Comparison of ENCODE assay signal across 14 mouse cellular contexts in genomic region chr4:124668078-124668477, GRCm38 (mm10). TPM values are rescaled to one million over a fixed set of nuclear protein-coding genes. Genes with fewer than 3 reads are reported as not detected.
A peak's percentile ranks its signal among the peaks of the same experiment; 100 is the strongest.
DNase-seq lines count a peak whose midpoint lies in the region; ATAC-seq and TF ChIP-seq lines count a peak whose summit lies in the region.
"Had no signal": no experiment of that assay in that cellular context is flagged by ENCODE, and none has a peak within 500 bp of the region (broad histone marks: within the 10 kb centered on the region; RNA-seq: fewer than 3 reads in every experiment).

No protein-coding gene starts in this region.

- TF ChIP-seq CTCF in stomach, postnatal 0 days (IDR thresholded peaks at IDR 0.05; ENCODE audit: low read depth): no peak
- TF ChIP-seq CTCF in kidney, adult 2 months (conservative IDR thresholded peaks at IDR 0.05; ENCODE audit: insufficient read depth, insufficient read length, low read depth, low read length): no peak

- no peaks in the 10 kb centered on the region for H3K36me3 ChIP-seq in neural tube, embryonic 12.5 days
- no peaks in the 10 kb centered on the region for H3K36me3 ChIP-seq in forebrain, embryonic 13.5 days (ENCODE audit: poor library complexity, severe bottlenecking)
- H3K36me3 ChIP-seq in stomach, postnatal 0 days (ENCODE audit: control insufficient read depth, insufficient read depth, low read length): no peaks in the 10 kb centered on the region
- H3K36me3 ChIP-seq in kidney, adult 2 months (ENCODE audit: control insufficient read depth, insufficient read depth, low read length): no peaks in the 10 kb centered on the region
- H3K36me3 ChIP-seq: heart, embryonic 13.5 days had no signal

- peak overlapping the region; percentile 36 for H3K4me2 ChIP-seq in neural tube, embryonic 12.5 days (replicated peaks)
- H3K4me2 ChIP-seq in forebrain, embryonic 13.5 days: no peak overlapping the region
- H3K4me2 ChIP-seq in stomach, postnatal 0 days (replicated peaks; ENCODE audit: low read depth): no peak overlapping the region
- H3K4me2 ChIP-seq: heart, embryonic 13.5 days; liver, embryonic 11.5 days had no signal

- peaks cover 38% of the 10 kb centered on the region for H3K4me1 ChIP-seq in neural tube, embryonic 12.5 days
- H3K4me1 ChIP-seq in forebrain, embryonic 13.5 days: peaks cover 56% of the 10 kb centered on the region
- 0 out of 2 replicates have a peak, but pooled peaks cover 2% of the 10 kb centered on the region for H3K4me1 ChIP-seq in stomach, postnatal 0 days (replicated peaks; ENCODE audit: control insufficient read depth, insufficient read depth)
- no peaks in the 10 kb centered on the region for H3K4me1 ChIP-seq in kidney, adult 2 months (ENCODE audit: control insufficient read depth, insufficient read depth, low read length)

- no peak overlapping the region for H3K4me3 ChIP-seq in neural tube, embryonic 12.5 days
- no peak overlapping the region for H3K4me3 ChIP-seq in forebrain, embryonic 13.5 days
- no peak overlapping the region for H3K4me3 ChIP-seq in stomach, postnatal 0 days (ENCODE audit: low read depth, low read length)
- no peak overlapping the region for H3K4me3 ChIP-seq in kidney, adult 2 months (ENCODE audit: insufficient read depth, low read depth, low read length)
- H3K4me3 ChIP-seq: heart, embryonic 13.5 days had no signal

- TF ChIP-seq EP300 in stomach, postnatal 0 days (optimal IDR thresholded peaks at IDR 0.05): no peak

- no peak for TF ChIP-seq POLR2A in kidney, adult 2 months (IDR thresholded peaks at IDR 0.05; ENCODE audit: low read depth, low read length)

- DNase-seq in neural tube, embryonic 10.5 days (ENCODE audit: extremely low spot score, low spot score): no peak
- DNase-seq in mesoderm, embryonic 11.5 days (ENCODE audit: low read depth, low spot score): peak; percentile 69
- DNase-seq in stomach, postnatal 0 days (ENCODE audit: low spot score): no peak
- DNase-seq in right cerebral cortex, adult 2 months (ENCODE audit: low spot score in 2 of 2): no peak
- no peak for DNase-seq in kidney, adult 2 months
- no peak for DNase-seq in cerebellum, postnatal 25 days
- DNase-seq: cerebellum, adult 18-20 months; kidney, postnatal 36 days had no signal

- peaks cover 72% of the 10 kb centered on the region for H3K27me3 ChIP-seq in neural tube, embryonic 12.5 days (replicated peaks)
- H3K27me3 ChIP-seq in forebrain, embryonic 13.5 days: peaks cover 74% of the 10 kb centered on the region
- 0 out of 2 replicates have a peak, but pooled peaks cover 5% of the 10 kb centered on the region for H3K27me3 ChIP-seq in stomach, postnatal 0 days (ENCODE audit: control insufficient read depth, insufficient read depth, low read length)
- no peaks in the 10 kb centered on the region for H3K27me3 ChIP-seq in kidney, adult 2 months (replicated peaks; ENCODE audit: control insufficient read depth, insufficient read depth, low read length)

- H3K27ac ChIP-seq in neural tube, embryonic 12.5 days: peak overlapping the region; percentile 51
- no peak overlapping the region for H3K27ac ChIP-seq in forebrain, embryonic 13.5 days
- no peak overlapping the region for H3K27ac ChIP-seq in stomach, postnatal 0 days (replicated peaks)
- H3K27ac ChIP-seq in kidney, adult 2 months (ENCODE audit: insufficient read depth, low read depth, low read length): no peak overlapping the region
- H3K27ac ChIP-seq: heart, embryonic 13.5 days; macrophage had no signal

- no peaks in the 10 kb centered on the region for H3K9me3 ChIP-seq in neural tube, embryonic 12.5 days
- H3K9me3 ChIP-seq in forebrain, embryonic 13.5 days (replicated peaks): no peaks in the 10 kb centered on the region
- H3K9me3 ChIP-seq in stomach, postnatal 0 days (ENCODE audit: control insufficient read depth, low read length): no peaks in the 10 kb centered on the region
- H3K9me3 ChIP-seq: heart, embryonic 13.5 days had no signal

- ATAC-seq in neural tube, embryonic 12.5 days (ENCODE audit: low FRiP score, low read depth): peak; percentile 91
- peak; percentile 9; the same call in 1 of the 2 replicates for ATAC-seq in forebrain, embryonic 13.5 days
- 0 out of 2 replicates have a peak, but pooled peaks have one; percentile 30 for ATAC-seq in stomach, postnatal 0 days (ENCODE audit: low FRiP score, low TSS enrichment)

- WGBS in neural tube, embryonic 12.5 days: 3% methylated on average over 8 of the region's 8 CpGs
- 4% methylated on average over 8 of the region's 8 CpGs for WGBS in forebrain, embryonic 13.5 days
- WGBS in stomach, postnatal 0 days: 22% methylated on average over 8 of the region's 8 CpGs
- 35% methylated on average over 8 of the region's 8 CpGs for WGBS in kidney, adult 2 months

- no peak overlapping the region for H3K9ac ChIP-seq in neural tube, embryonic 12.5 days
- peak overlapping the region; percentile 43; the same call in 1 of the 2 replicates for H3K9ac ChIP-seq in forebrain, embryonic 13.5 days
- H3K9ac ChIP-seq in stomach, postnatal 0 days (ENCODE audit: low read length): no peak overlapping the region
- H3K9ac ChIP-seq: heart, embryonic 13.5 days had no signal

RNA-seq across cellular contexts. Expression of gene Pou3f1, which starts 11.5 kb away (rescaled TPM):
- 25.2 and 25.8 TPM in 2 replicates for polyA plus RNA-seq in neural tube, embryonic 12.5 days (2016; fragmentation: Nextera tagmentation; extraction: Ambion mirVana)
- polyA plus RNA-seq in forebrain, embryonic 13.5 days (2015; fragmentation: Nextera tagmentation; extraction: Ambion mirVana): 12.0 and 13.2 TPM in 2 replicates
- 0.13 TPM in 2 replicates for polyA plus RNA-seq in stomach, postnatal 0 days (2015; fragmentation: Nextera tagmentation; extraction: Ambion mirVana)
- polyA plus RNA-seq in kidney, adult 2 months (2012; rRNA removed): 0.02 and 0.04 TPM in 2 replicates

RNA-seq across cellular contexts. Expression of gene Utp11, which starts 25.3 kb away (rescaled TPM):
- 58.5 and 60.4 TPM in 2 replicates for polyA plus RNA-seq in neural tube, embryonic 12.5 days (2016; fragmentation: Nextera tagmentation; extraction: Ambion mirVana)
- 49.9 and 59.1 TPM in 2 replicates for polyA plus RNA-seq in forebrain, embryonic 13.5 days (2015; fragmentation: Nextera tagmentation; extraction: Ambion mirVana)
- polyA plus RNA-seq in stomach, postnatal 0 days (2015; fragmentation: Nextera tagmentation; extraction: Ambion mirVana): 105 TPM in 2 replicates
- 6.4 and 7.9 TPM in 2 replicates for polyA plus RNA-seq in kidney, adult 2 months (2012; rRNA removed)

RNA-seq across cellular contexts. Expression of gene Fhl3, which starts 32.4 kb away (rescaled TPM):
- polyA plus RNA-seq in neural tube, embryonic 12.5 days (2016; fragmentation: Nextera tagmentation; extraction: Ambion mirVana): 1.6 and 3.6 TPM in 2 replicates
- polyA plus RNA-seq in forebrain, embryonic 13.5 days (2015; fragmentation: Nextera tagmentation; extraction: Ambion mirVana): 2.6 and 3.2 TPM in 2 replicates
- polyA plus RNA-seq in stomach, postnatal 0 days (2015; fragmentation: Nextera tagmentation; extraction: Ambion mirVana): 7.4 and 9.0 TPM in 2 replicates
- 8.5 and 10.8 TPM in 2 replicates for polyA plus RNA-seq in kidney, adult 2 months (2012; rRNA removed)

RNA-seq across cellular contexts. Expression of gene Sf3a3, which starts 46.5 kb away (rescaled TPM):
- 157 and 162 TPM in 2 replicates for polyA plus RNA-seq in neural tube, embryonic 12.5 days (2016; fragmentation: Nextera tagmentation; extraction: Ambion mirVana)
- polyA plus RNA-seq in forebrain, embryonic 13.5 days (2015; fragmentation: Nextera tagmentation; extraction: Ambion mirVana): 169 and 177 TPM in 2 replicates
- polyA plus RNA-seq in stomach, postnatal 0 days (2015; fragmentation: Nextera tagmentation; extraction: Ambion mirVana): 58.7 and 63.5 TPM in 2 replicates
- 11.1 and 14.5 TPM in 2 replicates for polyA plus RNA-seq in kidney, adult 2 months (2012; rRNA removed)

RNA-seq across cellular contexts. Expression of gene 3100002H09Rik, which starts 57.5 kb away (rescaled TPM):
- 0.84 and 1.2 TPM in 2 replicates for polyA plus RNA-seq in neural tube, embryonic 12.5 days (2016; fragmentation: Nextera tagmentation; extraction: Ambion mirVana)
- polyA plus RNA-seq in forebrain, embryonic 13.5 days (2015; fragmentation: Nextera tagmentation; extraction: Ambion mirVana): 0.84 and 1.0 TPM in 2 replicates
- polyA plus RNA-seq in stomach, postnatal 0 days (2015; fragmentation: Nextera tagmentation; extraction: Ambion mirVana): not detected in 2 replicates
- polyA plus RNA-seq in kidney, adult 2 months (2012; rRNA removed): not detected in 2 replicates
- polyA plus RNA-seq: liver, embryonic 11.5 days; stomach, embryonic 16.5 days had no signal

Comparison
In these comparisons a context has a peak if more than half of its experiments do, and no peak if none do; other contexts are left out.
1. ATAC-seq: peak in every context shown above with its lines; median percentile 91 in neural tube, embryonic 12.5 days; 30 in stomach, postnatal 0 days; 9 in forebrain, embryonic 13.5 days.
2. RNA of gene Pou3f1, which starts 11.5 kb away (polyA plus RNA-seq): 25.2 to 25.8 TPM in neural tube, embryonic 12.5 days and 12.0 to 13.2 TPM in forebrain, embryonic 13.5 days; 0.13 TPM in stomach, postnatal 0 days and 0.02 to 0.04 TPM in kidney, adult 2 months; every median in the first group is over 10 times any median in the second.